Mouse (Mus musculus): ENCODE measurements around the gene Ilf2. TPM values are rescaled to one million over a fixed set of nuclear protein-coding genes. Genes with fewer than 3 reads are reported as not detected.

Gene Ilf2
- total RNA-seq, 4 experiments from 2014 or later, result 84.2 to 89.7 (median 87.4) TPM

GRCm38 (mm10) chr3:90508950-90509746 is 33.2 kb downstream of the Ilf2 start, which contains the start of gene Chtop:
TSS of gene Chtop (minus strand) at chr3:90509498.
- DNase-seq (ENCODE audit: low spot score in 2 of 2), result peak; percentile 98 to 99

- DNase-seq (ENCODE audit: low spot score in 2 of 2), result no peak
Observed at GRCm38 (mm10) chr3:90509747-90510123, 33.8 kb downstream of the Ilf2 start.

- no peak for DNase-seq (ENCODE audit: low spot score in 2 of 2)
Observed at GRCm38 (mm10) chr3:90512276-90512675, 36.4 kb downstream of the Ilf2 start.

GRCm38 (mm10) chr3:90512948-90513642 is 37.2 kb downstream of the Ilf2 start:
- DNase-seq (ENCODE audit: low spot score in 2 of 2), result no peak

- peak; percentile 36 to 54 for DNase-seq (ENCODE audit: low spot score in 2 of 2)
Observed at GRCm38 (mm10) chr3:90513796-90514590, 38.1 kb downstream of the Ilf2 start, which contains the start of the genes S100a1 and S100a13. TSS of gene S100a1 (minus strand) at chr3:90514392. TSS of gene S100a13 (plus strand) at chr3:90514435.

DNA sequence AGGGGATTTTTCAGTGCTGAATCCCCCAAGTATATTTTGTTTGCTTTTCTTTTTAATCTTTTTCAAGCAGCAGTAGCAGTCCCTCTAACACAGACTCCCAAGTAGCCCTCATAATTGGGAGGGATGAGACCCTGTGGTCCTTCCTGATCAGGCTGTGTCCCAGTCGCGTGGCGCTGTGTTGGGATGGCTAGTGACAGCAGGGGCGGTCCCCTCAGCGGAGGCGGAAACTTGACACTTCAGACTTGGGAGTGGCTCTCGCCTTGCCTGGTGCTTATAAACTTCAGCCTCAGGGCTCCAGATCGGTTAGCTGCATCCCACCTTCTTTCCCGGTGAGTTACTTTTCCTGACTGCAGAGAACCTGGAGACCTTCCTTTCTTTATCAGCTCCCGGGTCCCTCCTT is 38.8 kb downstream of the Ilf2 start:
- DNase-seq (ENCODE audit: low spot score in 2 of 2), result no peak

DNA sequence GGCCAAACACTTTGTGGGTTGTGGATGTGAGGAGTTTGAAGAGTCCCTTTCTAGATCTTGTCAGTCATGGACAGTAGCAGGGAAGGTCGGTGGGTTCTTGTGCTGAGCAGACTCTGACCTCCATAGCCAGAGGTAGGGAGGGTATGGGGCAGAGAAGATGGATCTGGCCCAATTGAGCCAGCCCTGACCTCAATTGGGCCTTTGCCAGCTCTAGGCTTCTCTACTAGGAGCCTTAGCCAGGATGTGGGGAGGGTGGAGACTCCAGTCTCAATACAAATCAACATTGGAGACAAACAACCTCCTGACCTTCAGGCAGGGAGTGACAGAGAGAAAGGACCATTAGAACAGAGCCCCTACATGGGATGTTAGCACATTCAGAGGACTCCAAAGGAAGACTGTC is 39.3 kb downstream of the Ilf2 start:
- no peak for DNase-seq (ENCODE audit: low spot score in 2 of 2)

DNA sequence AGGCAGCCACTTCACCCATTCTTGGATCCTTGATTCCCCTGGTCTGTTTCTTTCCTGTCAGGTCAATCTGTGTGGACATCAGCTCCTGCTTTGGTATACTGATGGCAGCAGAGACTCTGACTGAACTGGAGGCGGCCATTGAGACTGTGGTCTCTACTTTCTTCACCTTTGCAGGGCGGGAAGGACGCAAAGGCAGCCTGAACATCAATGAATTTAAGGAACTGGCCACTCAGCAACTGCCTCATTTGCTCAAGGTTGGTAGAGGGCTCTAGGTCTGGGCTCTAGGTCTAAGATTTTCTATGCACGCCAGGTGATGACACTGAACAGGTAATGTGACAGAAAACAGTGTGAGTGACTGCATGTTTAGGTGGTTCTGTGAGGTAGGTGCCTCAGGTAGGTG is 39.9 kb downstream of the Ilf2 start:
- no peak for DNase-seq (ENCODE audit: low spot score in 2 of 2)

DNA sequence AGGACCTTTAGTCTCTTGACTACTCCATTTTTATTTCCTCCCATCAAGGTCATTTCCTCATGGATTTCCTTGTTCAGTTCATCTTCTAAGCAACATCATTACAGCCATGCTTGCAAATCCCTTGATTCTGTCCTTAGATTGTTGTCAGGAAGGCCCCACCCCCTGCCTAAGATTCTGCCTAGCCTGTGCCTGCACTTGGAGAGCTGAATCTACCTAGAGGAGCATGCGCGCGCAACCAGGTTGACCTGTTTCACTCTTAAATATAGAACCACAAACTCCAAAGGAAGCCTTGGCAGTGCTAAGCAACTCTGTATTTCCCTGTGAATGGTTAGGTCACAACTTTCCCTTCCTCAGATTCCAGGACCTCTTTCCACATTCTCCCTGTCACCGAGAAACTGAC is 41.8 kb downstream of the Ilf2 start:
- DNase-seq (ENCODE audit: low spot score in 2 of 2), result no peak

DNA sequence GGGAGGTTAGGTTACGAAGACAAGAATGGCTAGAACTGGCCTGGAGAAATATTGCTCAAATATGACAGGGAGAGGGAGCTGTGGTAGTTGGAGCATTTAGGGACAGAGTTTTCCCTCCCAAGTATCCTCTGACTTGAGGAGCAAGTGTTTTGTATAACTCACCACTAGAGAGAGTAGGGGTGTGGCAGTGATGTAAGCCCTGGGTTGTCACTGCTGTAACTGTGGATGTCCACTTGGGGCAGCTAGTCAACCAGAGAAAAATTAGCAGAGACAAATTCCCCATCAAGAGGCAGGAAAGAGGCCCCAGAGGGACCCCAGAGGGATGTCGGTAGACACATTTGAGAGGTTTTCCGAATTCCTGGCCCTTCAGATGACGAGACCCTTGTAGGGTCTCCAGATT is 49.5 kb downstream of the Ilf2 start:
- peak; percentile 55 to 63 for DNase-seq (ENCODE audit: low spot score in 2 of 2)

DNA sequence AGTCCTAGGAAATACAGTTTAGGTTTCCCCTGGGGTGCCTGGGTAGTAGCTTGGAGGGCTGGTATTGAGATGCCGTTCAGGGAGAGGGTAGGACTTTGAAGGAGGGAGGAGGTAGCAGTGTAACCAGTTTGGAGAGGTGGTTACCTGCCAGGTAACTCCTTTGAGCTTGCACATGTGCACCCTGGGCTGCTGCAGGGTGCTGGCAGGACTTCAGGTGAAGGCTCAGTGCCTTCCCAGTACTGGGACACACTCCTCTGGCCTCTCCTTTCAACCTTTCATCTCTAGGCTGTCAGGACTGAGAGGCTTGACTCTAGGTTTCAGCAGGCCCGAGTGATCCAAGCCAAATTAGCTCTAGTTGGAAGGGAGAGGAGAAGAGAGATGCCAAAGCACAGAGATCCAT is 50.1 kb downstream of the Ilf2 start:
- no peak for DNase-seq (ENCODE audit: low spot score in 2 of 2)

GRCm38 (mm10) chr3:90526580-90526979 is 50.7 kb downstream of the Ilf2 start, which contains the start of gene S100a14:
TSS of gene S100a14 (plus strand) at chr3:90526856.
- DNase-seq (ENCODE audit: low spot score in 2 of 2), result no peak

GRCm38 (mm10) chr3:90527291-90527873 is 51.5 kb downstream of the Ilf2 start:
- no peak for DNase-seq (ENCODE audit: low spot score in 2 of 2)

DNA sequence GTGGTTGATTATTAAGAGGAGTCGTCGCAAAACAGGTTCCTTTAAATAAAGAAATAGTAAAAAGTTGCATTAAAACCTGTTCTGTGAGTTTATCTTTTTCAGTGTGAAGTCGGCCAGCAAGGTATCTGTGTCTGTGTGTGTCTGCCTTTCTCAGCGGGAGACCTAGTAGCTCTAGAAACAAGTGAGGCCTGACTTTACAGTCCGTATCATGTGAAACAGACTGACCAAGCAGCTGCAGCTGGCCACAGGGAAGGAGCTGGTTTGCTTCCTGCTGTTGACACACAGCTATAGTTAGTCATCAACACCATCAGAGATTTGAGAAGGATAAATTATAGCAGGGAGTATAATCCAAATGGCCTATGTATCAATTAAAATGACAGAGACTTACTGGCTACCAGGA is 55.8 kb downstream of the Ilf2 start:
- DNase-seq (ENCODE audit: low spot score in 2 of 2), result no peak

- DNase-seq (ENCODE audit: low spot score in 2 of 2), result no peak
Observed at GRCm38 (mm10) chr3:90535446-90535845, 59.5 kb downstream of the Ilf2 start.

GRCm38 (mm10) chr3:90537141-90537904 is 61.4 kb downstream of the Ilf2 start, which contains the start of gene S100a16:
TSS of gene S100a16 (plus strand) at chr3:90537254.
- DNase-seq (ENCODE audit: low spot score in 2 of 2), result peak in 1 of 2 experiments; percentile 48

GRCm38 (mm10) chr3:90537905-90538296 is 62.0 kb downstream of the Ilf2 start:
- DNase-seq (ENCODE audit: low spot score in 2 of 2), result no peak
